Mouse (Mus musculus) megakaryocyte, adult 5-6 weeks (primary cell): ENCODE results near the gene Gm5089. TPM values are rescaled to one million over a fixed set of nuclear protein-coding genes. Genes with fewer than 3 reads are reported as not detected.
"Not testable (repeated sequence)": the region's sequence is repeated elsewhere in the genome, so short reads cannot be mapped to it uniquely, and the experiment has no call there.

Experiments used
- ATAC-seq: 2 replicates; pipeline ENCODE4 v1.8.0; 2016; ENCODE audit warnings: mild to moderate bottlenecking, inconsistent platforms; ENCODE audit not compliant: poor library complexity, severe bottlenecking
- total RNA-seq, 2 experiments: library from RNA; stranded (forward) in 1 of 2; stranded (reverse) in 1 of 2; fragments of 153-499, 151-499 nt in 1 of 2; fragments of 221-1000, 200-1000 nt in 1 of 2; gene quantifications; 2 replicates each; pipeline versions ENCODE4 v1.2.3 to v1.2.4; 2015 to 2017

Gene Gm5089
- total RNA-seq, 2 experiments from 2014 or later, result not detected

- ATAC-seq, result no peak
Measured at GRCm38 (mm10) chr14:122464763-122465741, 14.1 kb upstream of the Gm5089 start, which contains the start of gene Zic5. Zic5 (minus strand) TSS chr14:122465677.

- no peak for ATAC-seq
Measured at GRCm38 (mm10) chr14:122464351-122464762, 13.4 kb upstream of the Gm5089 start.

- ATAC-seq, result peak; percentile 75
Measured at GRCm38 (mm10) chr14:122463734-122464341, 12.9 kb upstream of the Gm5089 start.

GRCm38 (mm10) chr14:122463080-122463691, 12.3 kb upstream of the Gm5089 start:
- peak; percentile 24; the same call in 1 of the 2 replicates for ATAC-seq

- ATAC-seq, result no peak
Measured at GRCm38 (mm10) chr14:122462689-122463079, 11.8 kb upstream of the Gm5089 start.

- no peak for ATAC-seq
Measured at GRCm38 (mm10) chr14:122461966-122462365, 11.1 kb upstream of the Gm5089 start.

GRCm38 (mm10) chr14:122461500-122461899, 10.6 kb upstream of the Gm5089 start:
- no peak for ATAC-seq

- no peak for ATAC-seq
Measured at GRCm38 (mm10) chr14:122460226-122460625, 9.3 kb upstream of the Gm5089 start.

GRCm38 (mm10) chr14:122459776-122460175, 8.9 kb upstream of the Gm5089 start:
- ATAC-seq, result no peak

- ATAC-seq, result not testable (repeated sequence)
Measured at GRCm38 (mm10) chr14:122459332-122459731, 8.4 kb upstream of the Gm5089 start.

- ATAC-seq, result no peak
Measured at GRCm38 (mm10) chr14:122455562-122455958, 4.6 kb upstream of the Gm5089 start.

- ATAC-seq, result no peak
Measured at GRCm38 (mm10) chr14:122454901-122455561, 4.1 kb upstream of the Gm5089 start.

- no peak for ATAC-seq
Measured at GRCm38 (mm10) chr14:122453996-122454738, 3.3 kb upstream of the Gm5089 start.

GRCm38 (mm10) chr14:122453388-122453995, 2.6 kb upstream of the Gm5089 start:
- ATAC-seq, result no peak

- no peak for ATAC-seq
Measured at GRCm38 (mm10) chr14:122452701-122453387, 1.9 kb upstream of the Gm5089 start.

- ATAC-seq, result no peak
Measured at GRCm38 (mm10) chr14:122451551-122452145, 733 bp upstream of the Gm5089 start.

GRCm38 (mm10) chr14:122449601-122450495, 1.1 kb downstream of the Gm5089 start:
- no peak for ATAC-seq

- no peak for ATAC-seq
Measured at GRCm38 (mm10) chr14:122436850-122437249, 14.1 kb downstream of the Gm5089 start.
